Mouse (Mus musculus) gastrocnemius, adult 18-20 months (tissue): ENCODE measurements around the gene Ptgs2. TPM values are rescaled to one million over a fixed set of nuclear protein-coding genes. Genes with fewer than 3 reads are reported as not detected.

Experiments used
- DNase-seq: peaks from one replicate; pipeline ENCODE4 v3.0.0; 2021; ENCODE audit warnings: low spot score
- microRNA-seq: library from miRNA; unstranded; fragments of <30 nt; microRNA quantifications from one replicate; pipeline ENCODE4 v1.2.0, GENCODE M21; 2021
- total RNA-seq, 2 experiments: library from RNA; stranded (reverse); gene quantifications; 2 replicates each; pipeline ENCODE4 v1.2.3; 2021

Gene Ptgs2
- total RNA-seq, 2 experiments from 2014 or later = 0.24 to 0.27 TPM

DNA sequence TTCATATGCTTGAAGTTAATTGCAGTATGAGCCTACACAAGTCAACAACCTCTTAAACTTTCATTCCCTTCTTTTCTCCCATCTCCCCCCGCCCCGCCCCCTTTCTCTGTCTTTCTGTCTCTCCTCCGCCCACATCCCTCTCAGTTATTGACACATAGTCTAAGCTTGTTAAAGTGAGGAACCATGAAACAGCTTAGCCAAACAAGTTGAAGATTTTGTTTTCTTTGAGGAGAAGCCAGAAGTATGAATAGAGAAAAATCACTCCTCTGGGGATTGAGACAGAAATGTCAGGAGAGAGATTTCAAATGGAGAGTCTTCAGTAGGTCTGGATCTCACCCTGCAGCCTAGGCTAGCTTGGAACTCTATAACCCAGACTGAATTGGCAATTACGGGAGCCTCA, 47.4 kb downstream of the Ptgs2 start:
- DNase-seq = no peak

DNA sequence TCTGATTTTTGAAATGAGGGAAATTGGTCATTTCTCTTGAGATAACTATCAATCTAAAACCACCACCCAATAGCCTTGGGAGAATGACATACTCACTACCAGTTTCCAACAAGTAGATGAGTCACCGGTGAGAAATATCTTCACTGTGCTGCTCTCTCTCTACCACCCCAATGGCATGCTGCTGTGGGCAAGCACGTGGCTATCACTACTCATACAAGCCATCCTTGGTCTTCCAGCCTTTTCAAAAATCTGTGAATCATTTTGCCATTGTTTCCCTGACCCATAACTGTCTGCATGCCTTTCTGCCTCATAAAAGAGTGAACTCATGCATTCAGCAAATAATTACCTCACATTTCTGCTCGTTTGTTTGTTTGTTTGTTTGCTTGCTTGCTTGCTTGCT, 51.6 kb downstream of the Ptgs2 start:
- DNase-seq = no peak

Small RNA genes within 50 kb of the gene (microRNA-seq; reads per million reads assigned to microRNA genes)
- gene Gm44329 = not detected

Other genes starting within 250 kb of the Ptgs2 start
- gene Pla2g4a, start 138.7 kb upstream of the Ptgs2 start, total RNA-seq = under 1 TPM; 0.96 to 1.00 TPM
- not detected for gene Pdc, start 219.4 kb downstream of the Ptgs2 start, total RNA-seq